Mouse (Mus musculus) ZHBTc4 (cell line): ENCODE measurements around the gene Top2a.
"Not testable (repeated sequence)": the region's sequence is repeated elsewhere in the genome, so short reads cannot be mapped to it uniquely, and the experiment has no call there.

Experiments
- DNase-seq: peaks from one replicate; pipeline ENCODE4 v3.0.0-alpha.2; 2011; ENCODE audit warnings: low read depth, low spot score

The Top2a gene

DNA sequence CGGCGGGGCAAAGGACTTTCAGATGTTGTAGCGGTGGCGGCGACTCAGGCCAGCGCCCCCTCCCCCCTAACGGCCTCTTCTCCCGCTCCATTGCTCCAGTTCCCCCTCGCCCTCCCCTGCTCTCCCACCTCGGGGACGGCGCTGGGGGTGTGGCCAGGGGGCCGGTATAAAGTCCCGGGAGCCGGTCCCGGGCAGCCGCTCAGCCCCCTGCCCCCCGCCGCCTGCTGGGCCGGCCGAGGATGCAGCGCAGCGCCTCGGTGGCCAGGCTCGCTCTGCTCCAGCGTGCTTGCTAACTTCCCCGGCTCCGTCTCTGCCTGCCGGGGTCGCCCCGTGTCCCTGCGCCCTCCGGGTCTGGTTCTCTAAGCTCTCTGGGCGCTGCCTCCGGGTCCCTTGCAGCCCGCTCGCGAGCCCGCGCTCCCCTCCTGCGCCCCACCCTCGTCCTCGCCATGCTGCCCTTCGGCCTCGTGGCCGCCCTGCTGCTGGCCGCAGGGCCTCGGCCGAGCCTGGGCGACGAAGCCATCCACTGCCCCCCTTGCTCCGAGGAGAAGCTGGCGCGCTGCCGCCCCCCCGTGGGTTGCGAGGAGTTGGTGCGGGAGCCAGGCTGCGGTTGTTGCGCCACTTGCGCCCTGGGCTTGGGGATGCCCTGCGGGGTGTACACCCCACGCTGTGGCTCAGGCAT lies 17.2 kb upstream of the Top2a start, which contains the start of gene Igfbp4:
TSS of gene Igfbp4 (plus strand) at position 194 of the 679 bp plus-strand sequence.
- DNase-seq: peak; percentile 54

DNA sequence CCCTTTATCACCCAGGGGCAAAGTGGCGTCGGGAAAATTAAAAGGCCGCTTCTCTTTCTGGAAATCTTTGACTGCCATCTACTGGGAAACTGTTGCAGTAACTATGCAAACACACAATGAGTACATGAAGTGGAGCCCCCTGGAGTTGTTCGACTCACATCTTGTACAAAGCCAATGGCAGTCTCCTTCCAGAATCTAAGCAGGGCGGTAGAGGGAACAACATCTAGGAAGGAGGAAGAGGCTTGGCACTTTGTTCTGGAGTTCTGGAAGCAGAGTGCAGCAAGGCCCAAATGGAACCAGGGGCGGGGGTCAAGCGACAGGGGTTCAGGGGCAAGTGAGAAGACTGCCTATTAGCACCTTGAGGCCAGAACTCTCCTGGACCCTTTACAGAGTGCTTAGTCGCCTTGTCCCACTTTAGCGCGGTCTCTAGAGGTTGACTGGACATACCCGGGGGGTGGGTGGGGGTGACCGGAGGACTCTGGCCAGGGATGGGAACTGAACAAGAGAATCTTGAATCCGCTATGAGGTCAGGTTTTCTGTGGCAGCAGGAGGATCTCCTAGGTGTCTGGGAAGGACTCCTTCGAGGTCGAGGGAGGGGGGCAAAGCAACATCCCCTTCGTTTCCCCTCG lies 16.5 kb upstream of the Top2a start:
- DNase-seq: peak; percentile 39

DNA sequence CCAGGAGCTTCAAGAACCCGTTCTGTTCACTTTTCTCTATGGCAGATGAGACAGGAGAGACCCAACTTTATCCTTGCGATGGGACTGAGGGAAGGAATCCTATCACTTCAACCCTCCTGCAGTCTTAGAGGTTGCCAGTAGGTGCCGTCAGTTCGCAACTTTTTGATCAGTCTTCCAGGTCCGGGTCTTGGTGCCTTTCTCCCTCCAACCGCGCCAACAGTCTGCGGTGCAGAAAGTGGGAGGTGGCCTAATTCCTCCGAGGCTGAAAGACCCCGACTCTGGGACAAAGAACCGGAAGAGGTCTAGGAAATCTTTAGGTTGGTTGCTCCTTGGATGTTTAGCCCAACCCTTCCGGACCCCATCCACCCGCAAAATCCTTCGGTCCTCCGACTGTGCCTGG lies 15.8 kb upstream of the Top2a start:
- DNase-seq: peak; percentile 94

DNA sequence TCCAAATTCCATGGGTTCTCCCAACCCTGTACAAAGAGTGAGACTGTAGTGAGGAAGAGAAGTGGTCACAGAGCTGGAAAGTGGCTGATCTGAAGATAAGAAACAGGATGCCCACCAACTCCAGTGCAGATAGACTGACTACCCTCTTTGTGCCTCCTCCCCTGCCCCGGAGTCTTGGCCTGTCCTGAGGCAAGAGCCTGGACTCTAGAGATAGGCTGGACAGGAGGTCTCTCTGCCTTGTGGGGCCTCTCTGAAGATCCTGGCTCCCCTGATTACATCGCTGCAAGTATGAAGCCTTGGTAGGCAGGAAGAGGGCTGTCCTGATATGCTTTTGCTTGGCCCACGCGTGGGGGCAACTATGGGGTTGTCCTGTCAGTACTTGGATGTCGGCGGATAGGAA lies 12.3 kb upstream of the Top2a start:
- DNase-seq: no peak

DNA sequence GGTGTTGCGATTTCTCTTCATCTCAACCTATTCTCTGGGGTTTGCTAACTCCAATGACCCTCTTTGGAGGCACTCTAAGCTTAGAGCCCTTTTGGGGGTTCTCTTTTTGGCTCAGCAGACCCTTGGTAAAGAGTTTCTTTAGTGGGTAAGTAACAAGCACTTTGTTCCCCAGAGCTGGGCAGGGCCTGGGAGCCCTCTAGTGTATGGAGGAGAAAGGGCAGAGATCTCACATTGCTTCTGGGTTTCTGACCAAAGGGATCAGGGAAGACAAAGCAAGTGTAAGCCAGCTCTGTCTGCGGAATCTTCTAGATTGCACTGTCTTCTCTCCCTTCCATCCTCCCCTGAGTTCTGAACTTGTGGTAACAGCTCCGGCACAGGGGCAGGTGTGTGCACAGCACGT lies 11.4 kb upstream of the Top2a start:
- peak; percentile 38 for DNase-seq

DNA sequence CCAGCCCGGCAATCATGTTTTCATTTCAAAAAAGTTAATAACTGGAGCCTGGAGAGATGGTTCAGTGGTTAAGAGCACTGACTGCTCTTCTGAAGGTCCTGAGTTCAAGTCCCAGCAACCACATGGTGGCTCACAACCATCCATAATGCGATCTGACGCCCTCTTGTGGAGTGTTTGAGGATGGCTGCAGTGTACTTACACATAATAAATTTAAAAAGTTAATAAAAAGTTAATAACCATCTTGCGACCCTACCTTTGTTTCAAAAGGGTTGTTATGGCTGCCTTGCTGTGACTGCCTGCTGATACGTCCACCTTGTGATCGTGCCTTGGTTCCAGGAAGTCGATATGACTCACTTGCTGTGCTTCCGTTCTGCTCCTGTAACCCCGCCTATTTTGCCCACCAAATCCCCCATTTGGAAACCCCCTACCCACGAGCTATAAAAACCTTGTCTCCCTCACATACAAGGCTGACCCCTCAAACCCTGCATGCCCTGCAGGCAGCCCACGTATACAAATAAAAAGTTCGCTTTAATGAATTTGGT lies 3.0 kb upstream of the Top2a start:
- no peak for DNase-seq

DNA sequence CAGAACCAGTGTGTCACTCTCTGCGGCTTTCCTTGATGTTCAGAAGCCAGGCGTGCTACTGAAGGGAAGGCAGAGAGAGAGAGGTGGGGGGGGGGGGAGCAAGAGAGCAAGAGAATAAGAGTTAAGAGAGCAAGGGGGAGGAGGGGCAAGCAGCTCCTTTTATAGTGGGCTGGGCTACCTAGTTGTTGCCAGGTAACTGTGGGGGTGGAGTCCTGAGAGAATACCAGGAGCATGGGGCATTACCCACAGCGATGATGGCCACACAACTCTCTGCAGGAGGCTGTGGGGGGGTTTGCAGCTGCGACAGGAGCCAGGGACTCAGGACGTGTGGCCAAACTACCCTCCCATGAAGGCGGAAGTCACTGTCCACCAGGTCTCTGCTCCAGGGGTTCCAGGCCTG lies 1.9 kb upstream of the Top2a start:
- peak; percentile 83 for DNase-seq

DNA sequence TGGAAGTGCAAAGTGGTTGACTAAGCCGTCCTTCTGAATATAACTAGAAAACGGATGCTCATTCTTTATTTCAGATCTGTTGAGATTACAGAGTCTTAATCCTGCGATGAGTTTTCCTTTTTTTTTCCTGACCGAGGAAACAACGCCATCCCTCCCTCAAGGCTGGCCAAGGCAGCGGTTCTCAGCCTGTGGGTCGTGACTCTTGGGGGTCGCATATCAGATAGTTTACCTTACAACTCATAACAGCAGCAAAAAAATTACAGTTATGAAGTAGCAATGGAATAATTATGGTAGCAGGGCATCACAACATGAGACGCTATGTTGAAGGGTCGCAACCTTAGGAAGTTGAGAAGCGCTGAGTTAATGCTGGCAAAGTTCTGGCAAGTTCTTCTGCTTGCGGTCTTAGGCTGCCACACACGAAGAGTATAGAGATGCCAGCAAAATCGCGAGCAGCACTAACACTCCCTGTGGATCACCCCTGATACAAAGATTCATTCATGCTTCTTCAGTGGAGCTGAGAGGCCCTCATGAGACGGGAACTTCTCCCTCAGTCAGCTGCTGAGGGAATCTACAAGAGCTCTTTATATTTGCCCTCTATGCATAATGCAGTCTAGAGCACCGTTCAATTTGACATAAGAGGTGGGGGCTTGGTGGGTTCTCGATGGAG lies 612 bp upstream of the Top2a start:
- no peak for DNase-seq

DNA sequence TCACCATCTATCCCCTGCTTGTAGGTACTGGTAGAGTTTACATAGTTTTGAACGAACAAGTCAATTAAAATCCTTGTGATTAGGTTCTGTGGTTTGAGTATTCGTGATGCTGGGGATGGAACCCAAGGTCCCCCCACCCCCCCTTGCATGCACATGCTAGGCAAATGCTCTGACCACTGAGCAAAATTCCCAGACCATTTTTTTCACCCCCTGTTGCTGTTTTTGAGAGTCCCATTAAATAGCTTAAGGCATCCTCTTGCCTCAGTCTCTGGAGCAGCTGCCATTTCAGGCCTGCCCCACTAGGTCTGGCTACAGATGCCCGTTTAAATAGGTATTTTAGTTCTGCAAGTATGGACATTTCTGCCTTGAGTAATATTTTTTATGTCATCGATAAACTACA lies 895 bp downstream of the Top2a start:
- peak; percentile 19 for DNase-seq

DNA sequence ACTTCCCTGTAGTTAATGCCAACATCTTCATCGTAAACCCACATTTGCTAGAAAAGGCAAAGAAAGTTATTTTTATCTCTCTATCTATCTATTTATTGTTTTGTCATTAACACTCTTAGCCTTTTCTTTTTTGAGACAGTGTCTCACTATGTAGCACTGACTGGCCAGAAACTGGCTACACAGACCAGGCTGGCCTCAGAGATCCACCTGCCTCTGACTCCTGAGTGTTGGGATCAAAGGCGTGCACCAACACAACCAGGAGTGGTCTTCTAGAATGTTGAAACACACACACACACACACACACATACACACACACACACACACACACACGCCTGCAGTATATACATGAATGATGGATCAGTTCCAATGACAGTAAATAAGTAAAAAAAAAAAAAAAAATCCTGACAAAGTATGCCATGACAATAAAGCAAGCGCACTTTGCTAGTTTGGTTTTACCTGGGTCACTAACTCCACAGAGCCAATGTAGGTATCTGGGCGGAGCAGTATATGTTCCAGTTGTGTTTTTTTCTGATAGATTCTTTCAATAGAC lies 1.5 kb downstream of the Top2a start:
- no peak for DNase-seq

DNA sequence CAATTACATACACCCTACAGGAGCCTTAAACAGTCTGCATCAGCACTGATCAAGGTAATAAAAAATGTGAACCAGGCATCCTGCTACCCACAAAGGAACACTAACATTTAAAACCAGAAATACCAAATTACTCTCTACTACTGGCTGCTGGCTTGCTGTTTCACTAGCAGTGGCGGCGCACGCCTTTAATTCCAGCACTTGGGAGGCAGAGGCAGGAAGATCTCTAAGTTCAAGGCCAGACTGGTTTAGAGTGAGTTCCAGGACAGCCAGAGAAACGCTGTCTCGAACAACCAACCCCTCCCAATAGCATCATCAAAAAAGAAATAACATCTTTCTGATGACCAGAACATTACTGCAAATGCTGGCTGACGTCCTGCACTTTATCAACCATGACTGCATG lies 4.1 kb downstream of the Top2a start:
- no peak for DNase-seq

DNA sequence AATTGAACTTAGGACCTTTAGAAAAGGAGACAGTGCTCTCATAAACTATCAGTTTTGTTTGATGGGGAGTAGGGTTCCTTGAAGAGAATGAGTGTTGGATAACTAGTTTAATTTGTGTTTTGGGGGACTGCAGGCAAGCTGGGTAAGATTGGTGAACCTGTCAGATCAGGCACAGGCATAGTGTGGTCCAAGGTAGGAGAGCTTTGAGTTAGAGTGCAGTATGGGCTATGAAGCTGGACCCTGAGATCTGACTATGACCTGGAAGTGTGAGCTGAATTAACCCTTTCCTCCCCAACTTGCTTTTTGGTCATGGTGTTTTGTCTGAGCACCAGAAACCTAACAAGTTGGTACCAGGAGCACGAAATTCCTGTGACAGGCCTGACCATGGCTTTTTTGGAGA lies 10.1 kb downstream of the Top2a start:
- no peak for DNase-seq

DNA sequence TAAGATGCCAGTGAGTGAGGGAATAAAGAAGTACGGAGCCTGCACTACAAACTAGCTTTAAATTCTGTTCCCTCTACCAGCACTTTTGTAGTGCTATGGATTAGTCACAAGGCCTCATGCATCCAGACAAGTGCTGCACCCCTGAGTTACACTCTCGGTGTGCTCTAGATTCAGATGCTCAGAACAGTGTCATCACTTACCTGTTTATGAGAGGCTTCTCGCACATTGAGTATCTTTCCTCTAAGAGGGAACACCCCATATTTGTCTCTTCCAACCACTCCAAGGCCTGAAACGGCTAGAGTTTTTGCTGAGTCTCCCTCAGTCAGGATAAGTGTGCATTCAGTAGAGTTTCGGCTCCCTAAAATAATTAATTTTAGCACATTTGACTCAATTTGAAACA lies 13.3 kb downstream of the Top2a start:
- no peak for DNase-seq

DNA sequence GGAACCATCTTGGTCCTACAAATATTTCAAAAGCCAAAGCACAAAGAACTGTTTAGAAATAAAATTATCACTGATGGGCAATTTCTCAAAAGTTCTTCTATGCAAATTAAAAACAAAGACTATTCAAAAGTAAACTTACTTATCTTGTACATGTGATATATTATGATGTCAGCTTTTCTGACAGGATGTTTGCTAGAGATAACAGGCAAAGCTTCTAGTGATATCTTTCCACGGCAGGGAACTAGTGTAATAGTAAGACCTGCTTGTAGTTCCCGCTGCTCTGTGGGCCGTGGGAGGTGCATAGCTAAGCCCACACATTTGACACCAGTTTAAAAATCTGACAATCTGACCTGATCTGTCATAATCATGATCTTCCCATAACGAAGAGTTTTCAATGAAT lies 13.9 kb downstream of the Top2a start:
- DNase-seq: no peak

DNA sequence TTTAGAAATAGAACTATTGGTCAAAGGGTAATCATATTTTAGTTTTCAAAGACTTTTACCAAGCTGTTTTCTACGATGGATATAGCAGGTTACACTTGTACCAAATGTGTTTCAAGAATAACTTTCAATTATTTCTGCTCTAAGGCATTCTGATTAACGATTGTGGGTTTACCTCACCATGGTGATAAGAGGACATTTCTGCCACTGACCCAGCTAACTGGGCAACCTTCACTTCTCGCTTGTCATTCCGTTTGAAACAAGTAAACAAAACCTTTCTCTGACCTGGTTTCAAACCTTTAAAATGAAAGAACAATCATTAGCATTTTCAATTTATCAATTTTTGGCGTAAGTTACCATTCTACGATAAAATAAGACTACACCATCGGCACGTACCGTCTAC lies 17.2 kb downstream of the Top2a start:
- DNase-seq: no peak

DNA sequence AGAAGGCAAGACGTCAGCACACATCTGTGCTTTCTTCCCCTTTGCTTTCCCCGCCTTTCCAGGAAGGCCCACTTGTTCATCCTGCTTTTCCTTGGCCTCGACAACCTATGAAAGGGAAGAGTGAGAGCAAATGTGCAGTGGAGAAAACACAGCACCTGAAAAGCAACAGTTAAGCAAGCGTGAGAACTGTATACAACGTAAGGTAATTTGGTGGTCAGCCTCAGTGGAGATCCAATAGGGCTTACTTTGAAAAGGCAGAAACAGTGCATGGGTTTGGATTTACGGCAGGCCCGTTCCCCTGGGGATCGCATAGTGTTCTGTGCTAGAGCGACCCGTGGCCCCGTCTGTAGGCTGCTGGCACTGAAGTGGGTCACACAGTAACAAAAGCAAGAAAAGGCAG lies 24.7 kb downstream of the Top2a start:
- DNase-seq: no peak

DNA sequence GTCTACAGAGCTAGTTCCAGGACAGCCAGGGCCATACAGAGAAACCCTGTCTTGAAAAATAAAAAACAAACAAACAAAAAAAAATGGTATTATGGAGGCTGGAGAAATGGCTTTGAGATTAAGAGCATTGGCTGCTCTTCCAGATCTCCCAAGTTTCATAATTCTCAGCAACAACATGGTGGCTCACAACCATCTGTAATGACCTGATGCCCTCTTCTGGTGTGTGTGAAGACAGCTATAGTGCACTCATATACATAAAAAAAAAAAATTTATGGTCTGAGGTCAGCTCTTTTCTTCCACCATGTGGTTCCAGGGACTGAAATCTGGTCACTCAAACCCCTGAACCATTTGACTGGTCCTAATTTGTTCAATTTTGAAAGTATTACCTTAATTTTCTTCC lies 25.2 kb downstream of the Top2a start:
- no peak for DNase-seq

DNA sequence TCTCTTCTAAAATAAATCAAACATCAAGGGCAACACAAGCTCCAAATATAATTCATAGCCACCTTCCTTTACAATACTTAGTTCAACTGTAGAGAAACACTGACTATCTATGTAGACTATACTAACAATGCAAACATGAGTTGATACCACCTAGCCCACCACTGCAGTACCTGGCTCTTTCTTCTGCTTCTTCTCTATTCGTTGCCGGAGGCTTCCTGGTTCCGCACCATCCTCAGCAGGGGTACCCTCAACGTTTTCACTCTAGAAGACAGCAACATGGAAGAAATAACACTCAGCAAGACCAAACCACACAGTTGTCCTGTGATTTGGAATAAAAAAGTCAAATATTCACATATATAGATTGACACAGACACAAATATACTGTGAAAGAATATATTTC lies 26.3 kb downstream of the Top2a start:
- DNase-seq: no peak

DNA sequence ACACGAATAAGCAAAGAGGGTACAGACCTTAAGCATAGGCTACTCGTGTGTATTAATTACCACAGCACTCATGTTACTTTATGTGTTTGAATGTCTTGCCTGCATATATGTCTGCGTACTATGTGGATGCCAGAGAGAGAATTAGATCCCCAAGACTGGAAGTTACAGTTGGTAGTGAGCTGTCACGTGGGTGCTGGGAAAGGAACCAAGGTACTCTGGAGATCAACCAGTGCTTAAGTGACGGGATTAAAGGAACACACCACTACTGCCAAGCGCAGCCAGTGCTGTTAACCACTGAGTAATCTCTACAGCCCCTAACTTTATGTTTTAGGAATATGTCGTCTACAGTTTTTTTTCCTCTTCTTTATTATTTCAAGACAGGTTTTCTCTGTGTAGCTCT lies 28.0 kb downstream of the Top2a start:
- DNase-seq: no peak

DNA sequence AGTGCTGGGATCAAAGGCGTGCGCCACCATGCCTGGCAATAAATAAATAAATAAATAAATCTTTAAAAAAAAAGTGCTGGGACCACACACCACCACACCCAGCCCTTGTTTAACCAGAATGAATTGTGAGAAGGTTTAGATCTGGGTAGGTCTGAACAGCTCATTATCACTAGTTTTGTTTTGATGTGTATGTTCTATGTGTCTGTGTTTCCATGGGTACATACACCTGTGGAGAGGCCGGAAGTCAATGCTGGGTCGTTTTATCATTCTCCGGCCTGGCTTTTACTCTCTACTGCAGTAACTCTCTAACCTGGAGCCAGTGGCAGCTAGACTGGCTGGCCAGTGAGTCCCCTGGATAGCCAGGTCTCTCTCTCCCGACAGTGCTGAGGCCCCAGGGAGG lies 33.1 kb downstream of the Top2a start:
- DNase-seq: no peak

DNA sequence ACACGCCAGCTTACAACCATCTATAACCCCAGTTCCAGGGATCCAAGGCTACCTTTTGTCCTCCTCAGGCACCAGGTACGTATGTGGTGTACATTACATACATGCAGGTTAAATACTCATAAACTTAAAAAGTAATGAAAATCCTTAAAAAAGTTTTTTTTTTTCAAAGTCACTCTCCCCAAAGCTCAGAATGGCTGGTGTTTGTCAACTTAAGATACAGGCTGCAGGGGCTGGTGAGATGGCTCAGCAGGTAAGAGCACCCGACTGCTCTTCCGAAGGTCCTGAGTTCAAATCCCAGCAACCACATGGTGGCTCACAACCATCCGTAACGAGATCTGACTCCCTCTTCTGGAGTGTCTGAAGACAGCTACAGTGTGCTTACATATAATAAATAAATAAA lies 35.7 kb downstream of the Top2a start:
- not testable (repeated sequence) for DNase-seq

DNA sequence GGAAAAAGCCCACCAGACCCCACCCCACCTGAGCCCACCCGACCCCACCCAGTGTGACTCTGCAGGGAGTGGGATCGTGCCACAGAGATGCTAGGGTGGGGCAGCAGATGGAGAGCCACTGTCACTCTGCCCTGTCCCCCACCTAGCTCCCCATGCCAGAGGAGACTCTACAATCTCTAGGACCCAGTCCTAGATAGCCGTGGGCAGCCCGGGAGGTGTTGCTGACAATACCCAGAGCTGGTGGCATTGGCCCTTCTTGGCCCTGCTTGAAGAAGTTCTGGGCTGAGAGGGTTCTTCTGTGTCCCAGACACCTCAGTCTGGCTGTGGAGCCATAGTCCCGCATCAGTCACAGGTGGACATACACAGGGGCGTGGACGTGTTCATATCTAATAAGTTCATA lies 38.4 kb downstream of the Top2a start:
- DNase-seq: no peak

DNA sequence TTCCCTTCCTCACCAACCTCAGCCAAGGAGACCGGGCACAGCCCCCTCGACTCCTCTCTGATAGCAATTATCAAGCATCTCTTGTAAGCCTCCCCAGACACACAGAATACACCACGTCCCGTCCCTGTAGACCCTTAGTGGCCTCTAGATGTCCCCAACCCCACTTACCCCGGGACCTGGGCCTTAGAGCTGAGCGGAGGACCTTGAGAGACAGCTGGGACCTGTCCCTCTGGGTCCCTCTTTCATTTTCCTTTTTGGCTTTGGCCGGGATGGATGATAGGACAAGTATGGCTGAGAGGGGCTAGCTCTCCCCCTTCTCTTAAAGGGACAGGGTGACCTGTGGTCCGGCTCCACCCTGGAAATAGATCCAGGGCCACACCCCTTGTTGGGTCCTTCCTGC lies 40.4 kb downstream of the Top2a start:
- no peak for DNase-seq
